ENCODE assay signal across 21 mouse cellular contexts in genomic region chr7:133189880-133190462, GRCm38 (mm10).
A peak's percentile ranks its signal among the peaks of the same experiment; 100 is the strongest.
DNase-seq lines count a peak whose midpoint lies in the region; ATAC-seq and TF ChIP-seq lines count a peak whose summit lies in the region.
"Had no signal": no experiment of that assay in that cellular context is flagged by ENCODE, and none has a peak within 500 bp of the region (broad histone marks: within the 10 kb centered on the region; RNA-seq: fewer than 3 reads in every experiment).

No protein-coding gene starts in this region.

- DNase-seq in hindbrain, embryonic 14.5 days (ENCODE audit: low spot score), result peak; percentile 49
- no peak for DNase-seq in hindbrain, postnatal 0 days (ENCODE audit: low spot score)
- no peak for DNase-seq in gastrocnemius, postnatal 14 days
- DNase-seq in lung, postnatal 36 days, result no peak
- DNase-seq: adrenal gland, adult 2 months; adrenal gland, postnatal 25 days; cerebellum, adult 2 months; cerebellum, postnatal 10 days; embryo, embryonic 11 days; gastrocnemius, adult 2 months; gastrocnemius, postnatal 36 days; heart, adult 11 months; heart, postnatal 36 days had no signal

- peaks cover 8% of the 10 kb centered on the region; the same call in 1 of the 2 replicates for H3K4me1 ChIP-seq in hindbrain, embryonic 14.5 days (replicated peaks; ENCODE audit: control insufficient read depth, insufficient read depth, low read length)
- H3K4me1 ChIP-seq in hindbrain, postnatal 0 days (ENCODE audit: insufficient read depth, low read length), result no peaks in the 10 kb centered on the region
- peaks cover 26% of the 10 kb centered on the region; the same call in 1 of the 2 replicates for H3K4me1 ChIP-seq in neural tube, embryonic 13.5 days (replicated peaks)
- H3K4me1 ChIP-seq in neural tube, embryonic 15.5 days, result peaks cover 6% of the 10 kb centered on the region
- peaks cover 11% of the 10 kb centered on the region for H3K4me1 ChIP-seq in forebrain, embryonic 15.5 days

- ATAC-seq in hindbrain, embryonic 14.5 days (ENCODE audit: low FRiP score), result no peak
- no peak for ATAC-seq in hindbrain, postnatal 0 days
- ATAC-seq in neural tube, embryonic 13.5 days (ENCODE audit: low read depth), result no peak
- no peak for ATAC-seq in neural tube, embryonic 15.5 days (ENCODE audit: low FRiP score)
- ATAC-seq in forebrain, embryonic 15.5 days (replicated peaks), result peak; percentile 61; the same call in 1 of the 2 replicates
- ATAC-seq: intestine, embryonic 16.5 days had no signal

- intact Hi-C loops in gastrocnemius, postnatal 14 days (cut with DNase I; ENCODE audit: low total_unique reads), result no loop called here

- no peak overlapping the region for H3K9ac ChIP-seq in hindbrain, embryonic 14.5 days
- H3K9ac ChIP-seq in hindbrain, postnatal 0 days (replicated peaks; ENCODE audit: low read length), result no peak overlapping the region
- H3K9ac ChIP-seq in neural tube, embryonic 13.5 days, result no peak overlapping the region
- no peak overlapping the region for H3K9ac ChIP-seq in neural tube, embryonic 15.5 days (replicated peaks)
- H3K9ac ChIP-seq in forebrain, embryonic 15.5 days (replicated peaks), result no peak overlapping the region
- H3K9ac ChIP-seq: embryonic facial prominence, embryonic 15.5 days; heart, embryonic 13.5 days; hindbrain, embryonic 12.5 days had no signal

- H3K27me3 ChIP-seq in hindbrain, embryonic 14.5 days (ENCODE audit: control insufficient read depth, insufficient read depth, low read length), result 0 out of 2 replicates have a peak, but pooled peaks cover 4% of the 10 kb centered on the region
- H3K27me3 ChIP-seq in hindbrain, postnatal 0 days (ENCODE audit: insufficient read depth, low read length), result no peaks in the 10 kb centered on the region
- 0 out of 2 replicates have a peak, but pooled peaks cover 4% of the 10 kb centered on the region for H3K27me3 ChIP-seq in neural tube, embryonic 13.5 days
- H3K27me3 ChIP-seq in neural tube, embryonic 15.5 days (replicated peaks), result no peaks in the 10 kb centered on the region
- peaks cover 23% of the 10 kb centered on the region for H3K27me3 ChIP-seq in forebrain, embryonic 15.5 days
- H3K27me3 ChIP-seq: embryonic facial prominence, embryonic 15.5 days; hindbrain, embryonic 12.5 days had no signal

- WGBS in hindbrain, embryonic 14.5 days, result 35% methylated on average over 7 of the region's 7 CpGs
- WGBS in hindbrain, postnatal 0 days, result 45% methylated on average over 7 of the region's 7 CpGs
- WGBS in neural tube, embryonic 13.5 days, result 48% methylated on average over 7 of the region's 7 CpGs
- WGBS in neural tube, embryonic 15.5 days, result 33% methylated on average over 7 of the region's 7 CpGs
- WGBS in forebrain, embryonic 15.5 days, result 15% methylated on average over 7 of the region's 7 CpGs

- TF ChIP-seq CTCF in hindbrain, postnatal 0 days (IDR thresholded peaks at IDR 0.05; ENCODE audit: low read depth), result no peak

- H3K36me3 ChIP-seq in hindbrain, embryonic 14.5 days (replicated peaks; ENCODE audit: control insufficient read depth, insufficient read depth), result no peaks in the 10 kb centered on the region
- no peaks in the 10 kb centered on the region for H3K36me3 ChIP-seq in hindbrain, postnatal 0 days (ENCODE audit: insufficient read depth, low read length)
- no peaks in the 10 kb centered on the region for H3K36me3 ChIP-seq in neural tube, embryonic 13.5 days
- H3K36me3 ChIP-seq in neural tube, embryonic 15.5 days, result no peaks in the 10 kb centered on the region
- H3K36me3 ChIP-seq in forebrain, embryonic 15.5 days, result no peaks in the 10 kb centered on the region
- H3K36me3 ChIP-seq: embryonic facial prominence, embryonic 15.5 days; heart, embryonic 13.5 days; hindbrain, embryonic 12.5 days had no signal

- H3K4me3 ChIP-seq in hindbrain, embryonic 14.5 days (replicated peaks; ENCODE audit: low read length), result no peak overlapping the region
- H3K4me3 ChIP-seq in hindbrain, postnatal 0 days (ENCODE audit: low read length), result no peak overlapping the region
- H3K4me3 ChIP-seq in neural tube, embryonic 13.5 days, result no peak overlapping the region
- H3K4me3 ChIP-seq in neural tube, embryonic 15.5 days (replicated peaks), result no peak overlapping the region
- no peak overlapping the region for H3K4me3 ChIP-seq in forebrain, embryonic 15.5 days
- H3K4me3 ChIP-seq: embryonic facial prominence, embryonic 15.5 days; erythroblast, embryonic 14.5 days; gastrocnemius, adult 2 months; heart, embryonic 13.5 days; hindbrain, embryonic 12.5 days had no signal

- H3K27ac ChIP-seq in hindbrain, embryonic 14.5 days, result peak overlapping the region; percentile 39; the same call in 1 of the 2 replicates
- H3K27ac ChIP-seq in hindbrain, postnatal 0 days, result no peak overlapping the region
- peak overlapping the region; percentile 46; the same call in 1 of the 2 replicates for H3K27ac ChIP-seq in neural tube, embryonic 13.5 days (replicated peaks)
- no peak overlapping the region for H3K27ac ChIP-seq in neural tube, embryonic 15.5 days (replicated peaks)
- H3K27ac ChIP-seq in forebrain, embryonic 15.5 days (replicated peaks), result no peak overlapping the region
- H3K27ac ChIP-seq: embryonic facial prominence, embryonic 15.5 days; gastrocnemius, adult 2 months; heart, embryonic 13.5 days; hindbrain, embryonic 12.5 days had no signal

- no peak overlapping the region for H3K4me2 ChIP-seq in hindbrain, embryonic 14.5 days (replicated peaks)
- H3K4me2 ChIP-seq in hindbrain, postnatal 0 days (ENCODE audit: low read depth, low read length), result no peak overlapping the region
- no peak overlapping the region for H3K4me2 ChIP-seq in neural tube, embryonic 13.5 days
- no peak overlapping the region for H3K4me2 ChIP-seq in neural tube, embryonic 15.5 days
- H3K4me2 ChIP-seq in forebrain, embryonic 15.5 days (replicated peaks), result no peak overlapping the region
- H3K4me2 ChIP-seq: embryonic facial prominence, embryonic 15.5 days; heart, embryonic 13.5 days; hindbrain, embryonic 12.5 days had no signal

- no peaks in the 10 kb centered on the region for H3K9me3 ChIP-seq in hindbrain, embryonic 14.5 days (ENCODE audit: control insufficient read depth, low read length)
- no peaks in the 10 kb centered on the region for H3K9me3 ChIP-seq in hindbrain, postnatal 0 days (ENCODE audit: low read length)
- no peaks in the 10 kb centered on the region for H3K9me3 ChIP-seq in neural tube, embryonic 13.5 days
- no peaks in the 10 kb centered on the region for H3K9me3 ChIP-seq in neural tube, embryonic 15.5 days (replicated peaks)
- no peaks in the 10 kb centered on the region for H3K9me3 ChIP-seq in forebrain, embryonic 15.5 days
- H3K9me3 ChIP-seq: embryonic facial prominence, embryonic 15.5 days; heart, embryonic 13.5 days; hindbrain, embryonic 12.5 days had no signal

Comparison
In these comparisons a context has a peak if more than half of its experiments do, and no peak if none do; other contexts are left out.
1. H3K27ac ChIP-seq: peak in hindbrain, embryonic 14.5 days (single experiment) and neural tube, embryonic 13.5 days (single experiment); none in hindbrain, postnatal 0 days (single experiment), neural tube, embryonic 15.5 days (single experiment) and forebrain, embryonic 15.5 days (single experiment).